Mouse (Mus musculus): ENCODE measurements around the gene Nsmce3. TPM values are rescaled to one million over a fixed set of nuclear protein-coding genes. Genes with fewer than 3 reads are reported as not detected.

The Nsmce3 gene
- polyA plus RNA-seq (2012; ENCODE audit: low replicate concordance) = 6.8 and 10.3 TPM in 2 replicates

DNA sequence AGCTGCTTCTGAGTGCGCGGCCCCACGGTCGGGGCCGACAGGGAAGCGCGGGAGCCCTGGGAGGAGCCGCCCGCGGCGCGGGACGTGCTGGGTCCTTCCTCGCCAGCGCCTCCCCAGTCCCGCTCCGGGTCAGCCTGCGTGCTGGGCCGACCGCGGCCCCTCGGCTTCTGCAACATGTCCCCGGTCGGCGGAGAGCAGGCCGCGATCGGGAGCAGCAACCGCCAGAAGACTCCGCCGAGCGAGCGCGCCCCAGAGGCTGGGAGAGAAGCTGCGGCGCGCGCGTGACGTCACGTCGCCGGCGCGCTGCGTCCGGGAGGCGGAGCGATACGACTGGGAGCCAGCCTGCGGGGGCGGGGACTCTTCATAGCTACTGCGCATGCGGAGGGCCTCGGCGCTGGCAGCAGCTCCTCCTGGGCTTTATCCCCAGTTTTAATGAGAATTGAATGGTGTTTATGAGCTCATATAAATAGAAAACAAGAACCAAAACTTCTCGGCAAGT is at the start of gene Nsmce3:
TSS of gene Nsmce3 (minus strand) at position 255 of the 499 bp plus-strand sequence.

